Mouse (Mus musculus): ENCODE results near the gene Treh.

- no peak for TF ChIP-seq CTCF (IDR thresholded peaks at IDR 0.05; ENCODE audit: insufficient read depth, low read depth, low read length)
- no peak for TF ChIP-seq POLR2A (IDR thresholded peaks at IDR 0.05; ENCODE audit: insufficient read depth, low read depth, low read length)
Measured at GRCm38 (mm10) chr9:44641616-44642015, 31.4 kb upstream of the Treh start.
